Mouse (Mus musculus) E14TG2a.4 (cell line): ENCODE data around the gene Zglp1.
A peak's percentile ranks its signal among the peaks of the same experiment; 100 is the strongest.

Experiments
- H3K27me3 ChIP-seq: 2 replicates; pipeline ENCODE4 v1.6.1; 2014; ENCODE audit warnings: low read length, control low read depth; ENCODE audit not compliant: insufficient read depth
- H3K36me3 ChIP-seq: 2 replicates; pipeline ENCODE4 v1.6.1; 2014; ENCODE audit warnings: low read length, control low read depth; ENCODE audit not compliant: insufficient read depth
- H3K4me1 ChIP-seq: replicated peaks from 2 replicates; pipeline ENCODE4 v1.6.1; 2014; ENCODE audit warnings: low read depth, low read length, control low read depth
- H3K4me3 ChIP-seq: replicated peaks from 2 replicates; pipeline ENCODE4 v1.5.1; 2014; ENCODE audit warnings: mild to moderate bottlenecking, low read length
- H3K9me3 ChIP-seq: 2 replicates; pipeline ENCODE4 v1.6.1; 2014; ENCODE audit warnings: low read length, control low read depth
- CTCF ChIP-seq: conservative IDR thresholded peaks from 2 replicates; pipeline ENCODE4 v1.5.1; 2014; ENCODE audit warnings: low read length
- NANOG ChIP-seq: IDR thresholded peaks from 2 replicates; pipeline ENCODE4 v1.6.1; 2014; ENCODE audit warnings: borderline replicate concordance, low read length, mixed read lengths
- POU5F1 ChIP-seq: IDR thresholded peaks from 2 replicates; pipeline ENCODE4 v1.6.1; 2014; ENCODE audit warnings: low read length, borderline replicate concordance

Gene Zglp1

GRCm38 (mm10) chr9:21025258-21025810 lies 41.6 kb downstream of the Zglp1 start:
- no peaks in the 10 kb centered on the region for H3K27me3 ChIP-seq
- peaks cover 97% of the 10 kb centered on the region for H3K4me1 ChIP-seq
- peaks cover 85% of the 10 kb centered on the region for H3K36me3 ChIP-seq
- TF ChIP-seq CTCF = no peak
- H3K9me3 ChIP-seq = no peaks in the 10 kb centered on the region
- peak overlapping the region; percentile 37; the same call in 1 of the 2 replicates for H3K4me3 ChIP-seq

DNA sequence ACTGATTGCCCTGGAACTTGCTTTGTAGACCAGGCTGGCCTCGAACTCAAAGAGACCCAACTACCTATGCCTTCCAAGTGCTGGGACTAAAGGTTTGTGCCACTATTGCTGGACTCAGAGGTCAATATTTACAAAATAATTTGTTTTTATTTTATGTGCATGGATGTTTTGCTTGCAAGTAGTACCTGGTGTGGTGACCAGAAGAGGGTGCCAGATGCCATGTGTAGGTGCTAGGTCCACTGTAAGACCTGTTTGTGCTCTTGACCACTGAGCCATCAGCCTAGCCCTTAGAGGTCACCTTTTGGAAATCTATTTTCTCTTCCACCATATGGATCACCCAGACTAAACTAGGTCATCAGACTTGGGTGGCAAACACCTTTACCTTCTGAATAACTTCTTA lies 44.2 kb downstream of the Zglp1 start:
- Histone ChIP-seq H3K9me3 (no peaks in the 10 kb centered on the region), H3K36me3 (peaks cover 96% of the 10 kb centered on the region), H3K27me3 (no peaks in the 10 kb centered on the region), H3K4me1 (peaks cover 96% of the 10 kb centered on the region), H3K4me3 (0 out of 2 replicates have a peak overlapping the region, but pooled peaks have one; percentile 7)
- TF ChIP-seq POU5F1 = no peak
- no peak for TF ChIP-seq NANOG
- TF ChIP-seq CTCF = no peak

DNA sequence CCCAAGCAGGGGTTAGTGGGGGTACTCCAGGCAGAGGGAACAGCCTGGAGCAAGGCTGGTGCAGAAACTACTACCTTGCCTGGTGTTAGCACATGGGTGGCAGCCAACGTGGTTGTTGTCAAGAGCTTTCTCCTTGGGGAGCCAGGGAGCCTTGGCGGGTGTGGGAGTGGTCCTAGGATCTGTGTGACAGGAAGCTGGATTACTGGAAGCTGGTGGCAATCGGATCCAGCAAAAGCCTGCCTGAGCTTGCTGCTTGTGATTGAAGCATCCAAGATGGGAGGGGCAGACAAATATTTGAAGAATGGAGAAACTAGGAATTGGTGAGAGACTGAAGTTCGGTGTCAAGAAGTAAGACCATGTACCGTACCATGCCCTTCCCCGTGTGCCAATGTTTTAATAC lies 44.6 kb downstream of the Zglp1 start:
- Histone ChIP-seq H3K27me3 (no peaks in the 10 kb centered on the region), H3K9me3 (no peaks in the 10 kb centered on the region), H3K36me3 (peaks cover 96% of the 10 kb centered on the region), H3K4me3 (0 out of 2 replicates have a peak overlapping the region, but pooled peaks have one; percentile 7), H3K4me1 (peaks cover 96% of the 10 kb centered on the region)
- TF ChIP-seq CTCF (no peak), NANOG (no peak), POU5F1 (no peak)

GRCm38 (mm10) chr9:21021363-21021762 lies 45.5 kb downstream of the Zglp1 start:
- peaks cover 92% of the 10 kb centered on the region for H3K36me3 ChIP-seq
- H3K27me3 ChIP-seq = no peaks in the 10 kb centered on the region
- H3K9me3 ChIP-seq = no peaks in the 10 kb centered on the region
- no peak overlapping the region for H3K4me3 ChIP-seq
- peaks cover 92% of the 10 kb centered on the region for H3K4me1 ChIP-seq
- no peak for TF ChIP-seq CTCF
- no peak for TF ChIP-seq POU5F1
- TF ChIP-seq NANOG = no peak

- TF ChIP-seq NANOG (no peak), CTCF (no peak), POU5F1 (no peak)
- Histone ChIP-seq H3K4me3 (peak overlapping the region; percentile 45), H3K27me3 (no peaks in the 10 kb centered on the region), H3K9me3 (no peaks in the 10 kb centered on the region), H3K4me1 (peaks cover 84% of the 10 kb centered on the region), H3K36me3 (peaks cover 64% of the 10 kb centered on the region)
These were observed 48.3 kb downstream of the Zglp1 start for GRCm38 (mm10) chr9:21018600-21018999.

GRCm38 (mm10) chr9:21017177-21017575 lies 49.7 kb downstream of the Zglp1 start:
- Histone ChIP-seq H3K27me3 (no peaks in the 10 kb centered on the region), H3K36me3 (peaks cover 52% of the 10 kb centered on the region), H3K4me3 (peak overlapping the region; percentile 89), H3K9me3 (no peaks in the 10 kb centered on the region), H3K4me1 (peaks cover 74% of the 10 kb centered on the region)
- no peak for TF ChIP-seq CTCF
- TF ChIP-seq NANOG = no peak
- TF ChIP-seq POU5F1 = no peak

GRCm38 (mm10) chr9:21016331-21017176 lies 50.3 kb downstream of the Zglp1 start:
- Histone ChIP-seq H3K9me3 (no peaks in the 10 kb centered on the region), H3K27me3 (no peaks in the 10 kb centered on the region), H3K4me1 (peaks cover 74% of the 10 kb centered on the region), H3K36me3 (peaks cover 45% of the 10 kb centered on the region), H3K4me3 (peak overlapping the region; percentile 89)
- TF ChIP-seq NANOG (no peak), POU5F1 (no peak), CTCF (no peak)

GRCm38 (mm10) chr9:21015571-21016130 lies 51.2 kb downstream of the Zglp1 start, which contains the start of gene Icam1:
TSS of gene Icam1 (plus strand) at chr9:21015985.
- Histone ChIP-seq H3K4me1 (peaks cover 71% of the 10 kb centered on the region), H3K36me3 (peaks cover 36% of the 10 kb centered on the region), H3K27me3 (no peaks in the 10 kb centered on the region), H3K9me3 (no peaks in the 10 kb centered on the region), H3K4me3 (peak within 1 kb of the TSS; percentile 89)
- no peak for TF ChIP-seq NANOG
- no peak for TF ChIP-seq CTCF
- no peak for TF ChIP-seq POU5F1
